Mouse (Mus musculus): ENCODE data around the gene Arhgap32.

Arhgap32 gene

DNA sequence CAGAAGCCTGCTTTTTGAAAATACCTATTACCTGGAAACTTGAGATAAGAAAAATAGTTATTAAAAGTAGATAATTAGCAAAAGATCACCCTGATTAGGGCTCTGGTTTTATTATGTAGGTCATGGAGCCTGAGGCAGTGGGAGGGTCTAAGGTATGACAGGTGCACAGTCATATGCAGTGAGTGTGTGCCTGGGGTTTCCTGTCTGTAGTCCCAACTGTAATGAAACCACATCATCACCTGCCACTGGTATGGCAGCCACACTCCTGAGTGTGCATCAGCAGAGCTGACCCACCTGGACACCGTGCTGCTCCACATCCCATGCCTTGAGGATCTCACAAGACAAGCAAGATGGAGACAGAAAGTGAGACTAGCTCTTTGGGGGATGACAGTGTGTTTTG lies at the start of gene Arhgap32:
Gene Arhgap32, plus strand, starts transcription at position 351 of the 400 bp plus-strand sequence.
- no peak for TF ChIP-seq GATA4 (IDR thresholded peaks at IDR 0.05; ENCODE audit: insufficient replicate concordance, low read length)

DNA sequence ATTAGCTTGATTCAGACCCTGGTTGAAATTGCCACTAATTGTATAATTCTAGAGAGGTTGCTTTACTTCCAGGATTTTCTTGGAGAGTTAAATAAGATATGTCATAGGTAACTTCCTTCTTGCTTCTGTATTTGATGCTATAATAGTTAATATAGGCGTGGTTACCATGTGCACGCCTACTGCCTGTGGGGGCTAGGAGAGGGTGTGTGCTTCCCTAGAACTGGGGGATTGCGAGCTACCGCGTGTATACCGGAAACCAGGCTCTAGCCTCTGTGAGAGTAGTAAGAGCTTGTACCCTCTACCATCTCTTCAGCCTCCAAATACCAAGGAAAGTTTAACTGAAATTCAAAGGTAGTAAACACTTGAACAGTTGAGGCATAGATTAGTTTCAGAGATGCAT lies 43.2 kb upstream of the Arhgap32 start:
- TF ChIP-seq GATA4 (IDR thresholded peaks at IDR 0.05; ENCODE audit: insufficient replicate concordance, low read length) = no peak

DNA sequence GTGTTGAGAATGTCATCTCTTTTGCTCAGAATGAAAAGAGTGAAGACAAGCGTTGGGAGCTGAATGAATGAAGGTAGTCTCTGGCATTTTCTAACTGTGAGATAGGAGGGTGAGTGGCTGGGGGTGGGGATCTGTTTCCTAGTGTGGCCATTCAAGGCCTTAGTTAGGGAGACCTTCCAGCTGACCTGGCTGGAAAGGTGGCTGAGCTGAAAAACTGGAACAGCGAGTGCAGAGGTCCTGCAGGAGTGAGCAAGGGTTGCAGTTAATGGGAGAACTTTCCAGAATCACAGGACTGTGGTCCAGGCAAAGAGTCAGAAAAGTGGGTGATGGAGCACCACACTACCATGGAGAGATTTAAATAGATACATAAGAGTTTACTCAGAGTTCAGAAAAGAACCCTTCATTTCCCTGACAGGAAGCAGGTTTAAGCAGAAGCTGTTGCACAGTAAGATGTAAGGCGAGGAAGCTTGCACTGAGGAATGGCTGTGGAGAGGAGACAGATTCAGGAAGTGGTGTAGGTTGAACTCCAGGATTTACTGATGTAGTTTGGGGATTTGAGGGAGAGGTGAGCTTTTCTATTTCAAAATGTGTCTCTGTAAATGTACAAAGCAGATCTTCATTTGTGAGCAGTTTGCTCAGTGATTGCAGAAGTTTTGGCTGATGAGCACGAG lies 27.7 kb upstream of the Arhgap32 start:
- TF ChIP-seq GATA4 (IDR thresholded peaks at IDR 0.05; ENCODE audit: insufficient replicate concordance, low read length) = no peak

DNA sequence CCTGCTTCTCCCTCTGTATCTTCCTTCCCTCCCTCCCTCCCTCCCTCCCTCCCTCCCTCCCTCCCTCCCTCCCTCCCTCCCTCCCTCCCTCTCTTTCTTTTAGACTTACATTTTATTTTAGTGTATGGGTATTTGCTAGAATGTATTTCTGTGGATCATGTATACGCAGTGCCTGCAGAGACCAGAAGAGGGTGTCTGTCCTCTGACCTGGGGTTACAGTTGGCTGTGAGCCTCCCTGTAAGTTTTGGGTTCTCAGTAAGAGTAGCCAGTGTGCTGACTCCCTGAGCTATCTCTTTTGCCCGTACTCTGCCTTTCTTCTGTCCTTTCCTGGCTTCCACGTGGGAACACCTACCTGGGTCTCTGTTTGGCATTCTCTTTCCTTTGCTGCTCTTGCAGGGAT lies 27.1 kb upstream of the Arhgap32 start:
- no peak for TF ChIP-seq GATA4 (IDR thresholded peaks at IDR 0.05; ENCODE audit: insufficient replicate concordance, low read length)

GRCm38 (mm10) chr9:32093456-32093855 lies 22.5 kb upstream of the Arhgap32 start:
- TF ChIP-seq GATA4 (IDR thresholded peaks at IDR 0.05; ENCODE audit: insufficient replicate concordance, low read length) = no peak

DNA sequence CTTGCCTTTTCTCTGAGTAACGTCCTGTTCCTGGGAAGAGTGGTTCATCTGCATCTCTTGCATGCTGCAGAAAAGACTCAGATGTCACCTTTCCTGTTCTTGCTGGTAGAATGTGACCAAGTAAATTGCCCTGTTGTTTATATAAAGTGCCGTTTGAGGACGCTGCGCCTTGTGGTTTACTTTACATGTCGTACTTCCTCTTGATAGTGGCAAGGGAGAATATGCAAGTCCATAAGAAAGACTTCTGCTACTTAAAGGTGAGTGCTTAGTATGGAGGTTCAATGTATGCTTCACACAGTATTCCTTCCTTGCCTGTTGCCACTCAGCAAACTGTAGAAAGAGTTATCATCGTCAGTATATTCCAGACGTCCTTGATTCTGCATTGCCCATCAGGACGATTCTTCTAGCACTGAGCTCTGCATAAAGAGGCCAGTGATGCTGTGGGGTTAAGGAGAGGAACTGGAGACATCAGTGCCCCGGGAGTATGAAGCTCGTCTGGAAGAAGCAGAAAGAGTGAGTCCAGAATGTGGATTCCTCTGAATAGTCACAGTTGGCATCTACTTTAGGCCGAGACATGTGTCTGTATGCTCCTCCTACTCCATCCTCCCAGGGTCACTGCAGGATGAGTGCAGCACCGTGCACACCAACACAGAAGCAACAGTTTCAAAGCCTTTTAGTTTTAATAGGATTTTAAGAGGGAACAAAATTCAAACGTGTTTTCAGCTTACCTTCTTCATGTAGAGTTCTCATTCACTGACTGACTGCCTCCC lies 21.4 kb upstream of the Arhgap32 start:
- TF ChIP-seq GATA4 (IDR thresholded peaks at IDR 0.05; ENCODE audit: insufficient replicate concordance, low read length) = no peak

GRCm38 (mm10) chr9:32095511-32095910 lies 20.4 kb upstream of the Arhgap32 start:
- TF ChIP-seq GATA4 (IDR thresholded peaks at IDR 0.05; ENCODE audit: insufficient replicate concordance, low read length) = no peak

- TF ChIP-seq GATA4 (IDR thresholded peaks at IDR 0.05; ENCODE audit: insufficient replicate concordance, low read length) = no peak
These were observed 19.4 kb upstream of the Arhgap32 start for GRCm38 (mm10) chr9:32096541-32096940.

DNA sequence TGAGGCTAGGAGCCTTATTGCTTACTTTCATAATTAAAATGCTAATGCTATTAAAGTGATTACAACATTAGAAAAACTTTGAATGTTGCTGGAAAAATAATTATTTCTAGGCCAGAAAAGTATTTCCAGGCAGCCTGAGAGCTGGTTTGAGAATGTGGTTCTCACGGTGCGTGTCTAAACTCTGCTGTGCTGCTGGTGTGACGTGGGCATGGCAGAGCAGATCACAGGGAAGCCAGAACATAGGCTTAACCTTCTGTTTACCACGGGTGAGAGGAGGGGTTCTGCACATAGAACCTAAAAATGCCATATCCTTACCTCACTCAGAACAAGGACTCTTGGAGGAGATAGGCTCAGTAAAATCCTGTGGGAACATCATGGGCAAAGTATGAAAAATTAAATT lies 18.8 kb upstream of the Arhgap32 start:
- TF ChIP-seq GATA4 (IDR thresholded peaks at IDR 0.05; ENCODE audit: insufficient replicate concordance, low read length) = no peak

DNA sequence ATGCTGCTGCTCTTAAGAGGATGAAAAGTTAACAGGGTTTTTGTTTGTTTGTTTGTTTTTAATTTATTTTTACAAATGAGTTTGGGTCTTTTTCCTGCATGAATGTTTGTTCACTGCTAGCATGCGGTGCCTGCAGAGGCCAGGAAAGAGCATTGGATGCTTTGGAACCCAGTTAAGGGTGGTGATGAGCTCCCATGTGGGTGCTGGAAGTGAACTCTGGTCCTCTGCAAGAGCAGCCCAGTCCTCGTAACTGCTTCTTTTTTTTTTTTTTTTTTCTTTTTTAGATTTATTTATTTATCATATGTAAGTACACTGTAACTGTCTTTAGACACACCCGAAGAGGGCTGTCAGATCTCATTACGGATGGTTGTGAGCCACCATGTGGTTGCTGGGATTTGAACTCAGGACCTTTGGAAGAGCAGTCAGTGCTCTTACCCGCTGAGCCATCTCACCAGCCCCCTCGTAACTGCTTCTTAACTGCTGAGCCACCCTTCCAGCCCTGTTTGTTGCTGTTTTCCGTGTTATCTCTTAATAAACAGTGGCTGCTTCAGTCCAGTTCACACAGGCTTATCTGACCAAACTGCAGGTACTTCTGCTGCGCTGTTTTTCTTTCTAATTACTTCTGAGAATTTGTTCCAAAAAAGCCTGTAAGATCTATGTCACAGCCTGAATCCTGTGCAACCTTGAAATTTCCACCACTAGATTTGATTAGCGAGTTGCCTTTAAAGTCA lies 17.3 kb upstream of the Arhgap32 start:
- TF ChIP-seq GATA4 (IDR thresholded peaks at IDR 0.05; ENCODE audit: insufficient replicate concordance, low read length) = no peak

DNA sequence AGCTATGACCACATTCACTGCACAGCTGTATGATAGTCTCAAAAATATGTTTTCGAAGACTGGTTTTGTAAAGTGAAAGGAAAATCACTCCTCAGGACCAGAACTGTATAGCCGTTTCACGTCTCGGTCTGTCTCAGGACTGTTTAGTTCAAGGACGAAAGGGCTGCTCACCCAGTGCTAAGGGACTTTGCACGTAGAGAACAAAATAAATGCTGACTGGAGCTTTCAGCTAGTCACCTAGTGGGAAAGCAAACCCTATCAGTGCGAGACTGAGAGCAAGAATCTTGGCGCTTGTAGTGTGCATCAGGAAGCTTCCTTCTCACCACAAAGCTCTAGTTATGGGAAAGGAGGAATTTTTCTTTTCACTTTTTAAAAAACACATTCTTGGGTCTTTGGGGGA lies 15.4 kb upstream of the Arhgap32 start:
- TF ChIP-seq GATA4 (IDR thresholded peaks at IDR 0.05; ENCODE audit: insufficient replicate concordance, low read length) = no peak

- no peak for TF ChIP-seq GATA4 (IDR thresholded peaks at IDR 0.05; ENCODE audit: insufficient replicate concordance, low read length)
These were observed 14.4 kb upstream of the Arhgap32 start for GRCm38 (mm10) chr9:32101488-32101887.

DNA sequence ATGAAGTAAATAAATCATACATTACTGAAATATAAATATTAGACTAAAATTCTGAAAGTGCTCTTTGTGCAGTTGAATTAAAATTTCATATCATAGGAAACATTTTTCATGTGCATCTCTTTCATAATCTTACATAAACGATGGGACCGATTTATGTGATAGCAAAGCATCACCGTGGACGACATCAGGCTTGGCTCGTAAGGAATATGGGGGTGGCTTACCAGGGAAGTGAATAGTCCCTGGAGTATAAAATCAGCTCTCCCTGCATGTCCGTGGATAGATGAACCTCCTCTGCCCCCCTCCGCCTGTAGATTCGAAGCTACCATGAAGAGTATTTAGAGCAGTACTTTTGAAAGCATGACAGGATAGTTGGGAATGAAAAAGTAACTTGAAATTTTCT lies 11.3 kb upstream of the Arhgap32 start:
- no peak for TF ChIP-seq GATA4 (IDR thresholded peaks at IDR 0.05; ENCODE audit: insufficient replicate concordance, low read length)

- no peak for TF ChIP-seq GATA4 (IDR thresholded peaks at IDR 0.05; ENCODE audit: insufficient replicate concordance, low read length)
These were observed 5.6 kb upstream of the Arhgap32 start for GRCm38 (mm10) chr9:32110376-32110775.

- no peak for TF ChIP-seq GATA4 (IDR thresholded peaks at IDR 0.05; ENCODE audit: insufficient replicate concordance, low read length)
These were observed 336 bp downstream of the Arhgap32 start for GRCm38 (mm10) chr9:32116272-32116671.

DNA sequence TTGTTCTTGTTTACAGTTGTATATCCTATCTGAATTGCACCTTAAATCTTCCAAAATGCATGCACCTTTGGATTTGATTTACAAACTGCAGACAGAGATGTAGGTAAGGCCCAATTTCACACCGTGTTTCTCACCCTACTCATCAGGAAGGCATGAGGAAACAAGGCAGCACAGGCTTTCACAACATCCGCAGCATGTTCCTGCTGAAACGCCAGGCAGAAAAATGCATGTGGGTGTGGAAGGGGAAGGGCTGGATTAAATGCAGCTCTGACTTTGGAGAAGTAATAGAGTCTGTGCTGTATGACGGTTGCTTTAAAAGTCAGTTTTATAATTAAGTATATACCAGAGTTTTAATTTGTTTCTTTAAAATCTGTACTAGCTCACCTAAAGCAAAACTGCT lies 1.9 kb downstream of the Arhgap32 start:
- no peak for TF ChIP-seq GATA4 (IDR thresholded peaks at IDR 0.05; ENCODE audit: insufficient replicate concordance, low read length)
